Comparison of ENCODE assay signal across 9 mouse cellular contexts in the genomic region with DNA sequence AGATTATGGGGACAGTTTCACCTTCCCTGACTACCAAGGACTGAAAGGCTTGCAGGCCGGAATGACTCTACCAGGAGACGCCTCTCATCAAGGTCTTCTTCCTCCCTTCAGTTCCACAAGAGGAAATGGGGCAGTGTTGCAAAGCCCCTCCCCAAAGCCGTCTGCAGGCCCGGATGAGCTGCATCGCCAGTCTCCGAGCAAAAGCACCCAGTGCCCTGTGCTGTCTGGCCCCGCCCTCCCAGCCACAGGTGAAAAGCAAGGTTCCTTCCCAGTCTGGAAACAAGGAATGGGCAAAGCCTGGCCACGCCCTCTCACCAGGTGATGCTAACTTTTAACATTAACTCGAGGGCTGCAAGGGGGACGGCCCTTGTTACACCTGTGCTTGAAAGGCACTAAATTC. TPM values are rescaled to one million over a fixed set of nuclear protein-coding genes. Genes with fewer than 3 reads are reported as not detected.
A peak's percentile ranks its signal among the peaks of the same experiment; 100 is the strongest.
DNase-seq lines count a peak whose midpoint lies in the region; ATAC-seq and TF ChIP-seq lines count a peak whose summit lies in the region.
"Had no signal": no experiment of that assay in that cellular context is flagged by ENCODE, and none has a peak within 500 bp of the region (broad histone marks: within the 10 kb centered on the region; RNA-seq: fewer than 3 reads in every experiment).

No protein-coding gene starts in this region.

- intact Hi-C loops in gastrocnemius, adult 2 months (cut with DNase I): no loop called here

- no peaks in the 10 kb centered on the region for H3K9me3 ChIP-seq in stomach, embryonic 15.5 days

- no peak overlapping the region for H3K9ac ChIP-seq in stomach, embryonic 15.5 days

- no peaks in the 10 kb centered on the region for H3K27me3 ChIP-seq in stomach, embryonic 15.5 days (replicated peaks)

- peak overlapping the region; percentile 25; the same call in 1 of the 2 replicates for H3K4me2 ChIP-seq in stomach, embryonic 15.5 days

- 0 out of 2 replicates have a peak, but pooled peaks have one; percentile 30 for ATAC-seq in erythroblast, adult 5-6 weeks (replicated peaks; ENCODE audit: low FRiP score, poor library complexity, severe bottlenecking)
- ATAC-seq in stomach, embryonic 15.5 days (ENCODE audit: insufficient read depth, low FRiP score, low read depth): peak; percentile 49; the same call in 1 of the 2 replicates

- no peak for DNase-seq in gastrocnemius, adult 2 months
- no peak for DNase-seq in gastrocnemius, postnatal 4 days (ENCODE audit: low spot score in 2 of 2)
- DNase-seq in liver: peak; percentile 47
- DNase-seq in spleen, adult 18-20 months: no peak
- DNase-seq in ovary, adult 18-20 months (ENCODE audit: low spot score): no peak
- no peak for DNase-seq in frontal cortex, postnatal 36 days (ENCODE audit: low spot score in 2 of 2)

- H3K27ac ChIP-seq in gastrocnemius, adult 2 months: peak overlapping the region; percentile 57; the same call in 1 of the 2 replicates
- peak overlapping the region; percentile 85 for H3K27ac ChIP-seq in stomach, embryonic 15.5 days

- peaks cover 25% of the 10 kb centered on the region for H3K36me3 ChIP-seq in stomach, embryonic 15.5 days

- TF ChIP-seq CTCF in gastrocnemius, adult 2 months (IDR thresholded peaks at IDR 0.05): no peak

- peaks cover 11% of the 10 kb centered on the region for H3K4me1 ChIP-seq in stomach, embryonic 15.5 days

- WGBS in stomach, embryonic 15.5 days: 49% methylated on average over 10 of the region's 10 CpGs

- H3K4me3 ChIP-seq in gastrocnemius, adult 2 months: no peak overlapping the region
- no peak overlapping the region for H3K4me3 ChIP-seq in stomach, embryonic 15.5 days (replicated peaks)

RNA-seq across cellular contexts. Expression of a gene that starts 16.8 kb away (rescaled TPM):
- 1 to 10 TPM; 1.8 to 3.0 TPM for total RNA-seq in gastrocnemius, adult 2 months (2021)
- total RNA-seq in gastrocnemius, postnatal 4 days (2021): 1 to 10 TPM; 8.2 to 8.9 TPM
- 6.3 and 13.6 TPM in 2 replicates for total RNA-seq in erythroblast, adult 5-6 weeks (2015; ENCODE audit: low replicate concordance)
- total RNA-seq in erythroblast, adult 5-6 weeks (2017; ENCODE audit: low replicate concordance): 5.7 and 7.5 TPM in 2 replicates
- polyA plus RNA-seq in stomach, embryonic 15.5 days (2015; fragmentation: Nextera tagmentation; extraction: Ambion mirVana): 37.1 and 46.6 TPM in 2 replicates

RNA-seq across cellular contexts. Expression of a gene that starts 17.3 kb away (rescaled TPM):
- total RNA-seq in gastrocnemius, adult 2 months (2021): 10 to 100 TPM; 29.0 to 33.0 TPM
- 10 to 100 TPM; 29.4 to 31.3 TPM for total RNA-seq in gastrocnemius, postnatal 4 days (2021)
- total RNA-seq in erythroblast, adult 5-6 weeks (2015; ENCODE audit: low replicate concordance): 20.0 and 21.7 TPM in 2 replicates
- 23.3 and 37.5 TPM in 2 replicates for total RNA-seq in erythroblast, adult 5-6 weeks (2017; ENCODE audit: low replicate concordance)
- 43.8 and 49.8 TPM in 2 replicates for polyA plus RNA-seq in stomach, embryonic 15.5 days (2015; fragmentation: Nextera tagmentation; extraction: Ambion mirVana)

RNA-seq across cellular contexts. Expression of a gene that starts 17.6 kb away (rescaled TPM):
- total RNA-seq in gastrocnemius, adult 2 months (2021): 1 to 10 TPM; 4.5 to 6.3 TPM
- total RNA-seq in gastrocnemius, postnatal 4 days (2021): 10 to 100 TPM; 11.3 to 16.7 TPM
- 1.3 and 8.1 TPM in 2 replicates for total RNA-seq in erythroblast, adult 5-6 weeks (2015; ENCODE audit: low replicate concordance)
- 11.2 and 11.7 TPM in 2 replicates for total RNA-seq in erythroblast, adult 5-6 weeks (2017; ENCODE audit: low replicate concordance)
- polyA plus RNA-seq in stomach, embryonic 15.5 days (2015; fragmentation: Nextera tagmentation; extraction: Ambion mirVana): 20.0 and 20.7 TPM in 2 replicates

RNA-seq across cellular contexts. Expression of a gene that starts 17.7 kb away (rescaled TPM):
- total RNA-seq in gastrocnemius, adult 2 months (2021): 10 to 100 TPM; 18.5 to 19.1 TPM
- total RNA-seq in gastrocnemius, postnatal 4 days (2021): 10 to 100 TPM; 23.0 to 26.6 TPM
- 14.2 and 18.3 TPM in 2 replicates for total RNA-seq in erythroblast, adult 5-6 weeks (2015; ENCODE audit: low replicate concordance)
- 11.7 and 12.7 TPM in 2 replicates for total RNA-seq in erythroblast, adult 5-6 weeks (2017; ENCODE audit: low replicate concordance)
- 23.1 and 25.3 TPM in 2 replicates for polyA plus RNA-seq in stomach, embryonic 15.5 days (2015; fragmentation: Nextera tagmentation; extraction: Ambion mirVana)

RNA-seq across cellular contexts. Expression of a gene that starts 43.2 kb away (rescaled TPM):
- total RNA-seq in gastrocnemius, adult 2 months (2021): not detected
- not detected for total RNA-seq in gastrocnemius, postnatal 4 days (2021)
- total RNA-seq in erythroblast, adult 5-6 weeks (2015; ENCODE audit: low replicate concordance): not detected in 2 replicates
- not detected in 2 replicates for total RNA-seq in erythroblast, adult 5-6 weeks (2017; ENCODE audit: low replicate concordance)
- 0.23 and 0.42 TPM in 2 replicates for polyA plus RNA-seq in stomach, embryonic 15.5 days (2015; fragmentation: Nextera tagmentation; extraction: Ambion mirVana)
- total RNA-seq: hematopoietic stem cell, adult 5-6 weeks had no signal
